Mouse (Mus musculus): ENCODE measurements at regions not wholly inside any gene's neighbourhood (a gene's known extent, or its start where the extent isn't known, plus 50 kb on each side); places are given as distances from the start of the nearest gene placed in this dataset.

DNA sequence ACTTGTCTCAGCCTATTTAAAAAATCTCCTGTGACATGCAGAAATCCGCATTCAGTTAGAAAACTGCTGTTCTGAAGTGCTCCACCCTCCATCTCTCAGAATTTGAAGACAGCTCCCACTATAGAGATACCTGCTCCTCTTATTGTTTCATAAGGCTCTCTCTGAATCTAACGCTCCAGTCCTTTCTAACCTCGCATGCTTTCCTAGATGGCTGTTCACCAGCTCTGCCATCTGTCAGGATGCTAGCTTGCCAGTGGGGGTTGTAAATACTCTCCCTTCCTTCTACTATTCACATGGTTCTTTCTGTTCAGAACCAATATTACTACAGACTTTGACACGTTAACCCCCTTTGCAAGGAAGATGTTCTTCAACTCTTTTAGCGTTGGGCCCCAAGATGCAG, 123.3 kb upstream of the Gm10801 start:
- no peak overlapping the region for H3K4me3 ChIP-seq (replicated peaks; ENCODE audit: insufficient read depth, low read depth, low read length)
- WGBS: 17% methylated on average over 5 of the region's 5 CpGs
- DNase-seq: peak; percentile 34 to 67
- H3K27me3 ChIP-seq (ENCODE audit: control insufficient read depth, insufficient read depth, low read length): no peaks in the 10 kb centered on the region
- no peak overlapping the region for H3K27ac ChIP-seq (ENCODE audit: insufficient read depth, low read length)
- TF ChIP-seq CTCF (IDR thresholded peaks at IDR 0.05; ENCODE audit: borderline replicate concordance, insufficient read depth, low read depth, low read length): no peak
- no peak for TF ChIP-seq POLR2A (IDR thresholded peaks at IDR 0.05; ENCODE audit: borderline replicate concordance, insufficient read depth, low read length)
- H3K4me1 ChIP-seq (ENCODE audit: control insufficient read depth, insufficient read depth, low read length): no peaks in the 10 kb centered on the region

DNA sequence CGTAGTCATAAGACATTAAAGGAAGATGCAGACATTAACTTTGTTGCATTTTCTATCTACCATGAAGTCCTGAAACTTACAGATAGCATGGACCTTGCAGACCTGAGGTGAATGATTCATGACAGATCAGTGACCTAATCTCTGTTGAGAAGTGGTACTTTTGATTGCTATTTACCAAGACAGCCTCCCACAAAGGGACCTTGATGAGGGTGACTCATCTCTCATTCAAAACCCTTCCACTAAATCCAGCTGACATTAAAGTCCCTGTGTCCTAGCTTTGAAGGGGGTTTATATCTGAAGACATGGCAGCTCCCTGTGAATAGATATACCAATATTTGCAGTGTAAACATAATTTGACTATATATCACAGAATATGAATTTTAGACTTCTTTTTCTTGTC, 96.2 kb upstream of the Gm10801 start:
- Histone ChIP-seq H3K27ac (ENCODE audit: insufficient read depth, low read length) (no peak overlapping the region), H3K4me1 (ENCODE audit: control insufficient read depth, insufficient read depth, low read length) (no peaks in the 10 kb centered on the region), H3K27me3 (ENCODE audit: control insufficient read depth, insufficient read depth, low read length) (no peaks in the 10 kb centered on the region), H3K4me3 (replicated peaks; ENCODE audit: insufficient read depth, low read depth, low read length) (no peak overlapping the region)
- 29% methylated on average over 1 of the region's 1 CpGs for WGBS
- TF ChIP-seq POLR2A (IDR thresholded peaks at IDR 0.05; ENCODE audit: borderline replicate concordance, insufficient read depth, low read length) (no peak), CTCF (IDR thresholded peaks at IDR 0.05; ENCODE audit: borderline replicate concordance, insufficient read depth, low read depth, low read length) (no peak)
- DNase-seq: no peak
